Mouse (Mus musculus) forebrain, embryonic 12.5 days (tissue): ENCODE measurements around the gene Fen1. TPM values are rescaled to one million over a fixed set of nuclear protein-coding genes. Genes with fewer than 3 reads are reported as not detected.
"Not testable (repeated sequence)": the region's sequence is repeated elsewhere in the genome, so short reads cannot be mapped to it uniquely, and the experiment has no call there.

ENCODE experiments used
- ATAC-seq: fragments of 200-750 bp; cut with Nextera tagmentation; 2 replicates; pipeline ENCODE4 v1.8.0; 2017; ENCODE audit warnings: moderate TSS enrichment; ENCODE audit not compliant: low FRiP score
- H3K27ac ChIP-seq: fragments of 300-500 bp; sonication (generic); 2 replicates; pipeline ENCODE4 v1.5.1; 2016; ENCODE audit warnings: mild to moderate bottlenecking
- H3K27me3 ChIP-seq: fragments of 300-500 bp; sonication (generic); 2 replicates; pipeline ENCODE4 v1.6.1; 2016; ENCODE audit warnings: mild to moderate bottlenecking
- H3K36me3 ChIP-seq: fragments of 300-500 bp; sonication (generic); replicated peaks from 2 replicates; pipeline ENCODE4 v1.6.1; 2016; ENCODE audit warnings: mild to moderate bottlenecking
- H3K4me1 ChIP-seq: fragments of 300-500 bp; sonication (generic); 2 replicates; pipeline ENCODE4 v1.6.1; 2016
- H3K4me2 ChIP-seq: fragments of 300-500 bp; sonication (generic); 2 replicates; pipeline ENCODE4 v1.6.1; 2016; ENCODE audit warnings: mild to moderate bottlenecking, moderate library complexity
- H3K4me3 ChIP-seq: fragments of 300-500 bp; sonication (generic); replicated peaks from 2 replicates; pipeline ENCODE4 v1.5.1; 2016; ENCODE audit warnings: mild to moderate bottlenecking
- H3K9ac ChIP-seq: fragments of 300-500 bp; sonication (generic); 2 replicates; pipeline ENCODE4 v1.6.1; 2016; ENCODE audit warnings: mild to moderate bottlenecking
- H3K9me3 ChIP-seq: fragments of 300-500 bp; sonication (generic); 2 replicates; pipeline ENCODE4 v1.6.1; 2016
- WGBS: fragments of 180-500 bp; shearing (Covaris S2); methylation state at CpG from one replicate; pipeline ENCODE4 v1.1.7; 2016; 5-methylcytosine and 5-hydroxymethylcytosine counted together
- polyA plus RNA-seq: library from polyadenylated mRNA; unstranded; fragments of >200 nt; fragmentation: Nextera tagmentation; extraction: Ambion mirVana; gene quantifications from 2 replicates; pipeline ENCODE4 v1.2.1, GENCODE M21; 2016

Fen1 gene
- polyA plus RNA-seq, 1 experiment from 2014 or later = 130 TPM

- H3K9ac ChIP-seq = no peak overlapping the region
- no peaks in the 10 kb centered on the region for H3K9me3 ChIP-seq
- H3K4me2 ChIP-seq = no peak overlapping the region
- no peaks in the 10 kb centered on the region for H3K36me3 ChIP-seq
- no peaks in the 10 kb centered on the region for H3K27me3 ChIP-seq
- WGBS = 90% methylated on average over 5 of the region's 5 CpGs
- H3K4me3 ChIP-seq = no peak overlapping the region
- ATAC-seq = no peak
- no peaks in the 10 kb centered on the region for H3K4me1 ChIP-seq
- H3K27ac ChIP-seq = no peak overlapping the region
Observed at GRCm38 (mm10) chr19:10173116-10173718, 30.8 kb downstream of the Fen1 start.

DNA sequence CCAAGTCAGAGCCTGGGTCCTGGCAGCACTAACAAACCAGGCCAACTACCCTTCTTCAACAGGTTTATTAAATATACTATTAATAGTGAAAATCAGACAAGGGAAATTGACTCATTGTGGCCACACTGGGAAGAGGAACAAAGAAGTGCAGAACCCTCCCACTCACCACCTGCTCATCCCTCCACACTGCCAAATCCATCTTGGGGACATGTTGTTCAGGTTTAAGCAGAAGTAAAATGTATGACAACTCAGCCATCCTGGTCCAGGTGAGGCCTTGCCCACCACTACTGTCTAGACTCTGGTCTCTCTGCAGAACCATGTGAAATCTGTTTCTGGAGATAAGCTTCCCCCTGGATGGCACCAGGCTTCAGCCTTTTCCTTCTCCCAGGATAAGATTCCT is 32.1 kb downstream of the Fen1 start:
- H3K9ac ChIP-seq = no peak overlapping the region
- no peaks in the 10 kb centered on the region for H3K4me1 ChIP-seq
- no peak overlapping the region for H3K27ac ChIP-seq
- no peak overlapping the region for H3K4me3 ChIP-seq
- no peaks in the 10 kb centered on the region for H3K27me3 ChIP-seq
- H3K9me3 ChIP-seq = no peaks in the 10 kb centered on the region
- no peak overlapping the region for H3K4me2 ChIP-seq
- no peak for ATAC-seq
- H3K36me3 ChIP-seq = no peaks in the 10 kb centered on the region

- Histone ChIP-seq H3K27ac (no peak overlapping the region), H3K9me3 (no peaks in the 10 kb centered on the region), H3K9ac (no peak overlapping the region), H3K4me1 (no peaks in the 10 kb centered on the region), H3K36me3 (no peaks in the 10 kb centered on the region), H3K27me3 (no peaks in the 10 kb centered on the region), H3K4me2 (no peak overlapping the region), H3K4me3 (no peak overlapping the region)
- WGBS = 87% methylated on average over 7 of the region's 7 CpGs
- ATAC-seq = no peak
Observed at GRCm38 (mm10) chr19:10171359-10171758, 32.6 kb downstream of the Fen1 start.

GRCm38 (mm10) chr19:10170466-10170865 is 33.5 kb downstream of the Fen1 start:
- Histone ChIP-seq H3K27me3 (no peaks in the 10 kb centered on the region), H3K4me3 (no peak overlapping the region), H3K4me2 (no peak overlapping the region), H3K27ac (no peak overlapping the region), H3K36me3 (no peaks in the 10 kb centered on the region), H3K9me3 (no peaks in the 10 kb centered on the region), H3K9ac (no peak overlapping the region), H3K4me1 (no peaks in the 10 kb centered on the region)
- WGBS = 23% methylated on average over 1 of the region's 1 CpGs
- ATAC-seq = no peak

- 77% methylated on average over 3 of the region's 3 CpGs for WGBS
- not testable (repeated sequence) for H3K4me1 ChIP-seq, H3K36me3 ChIP-seq, H3K9ac ChIP-seq, H3K4me2 ChIP-seq, H3K4me3 ChIP-seq, H3K27ac ChIP-seq, H3K27me3 ChIP-seq, ATAC-seq, H3K9me3 ChIP-seq
Observed at GRCm38 (mm10) chr19:10169692-10170330, 34.2 kb downstream of the Fen1 start.

DNA sequence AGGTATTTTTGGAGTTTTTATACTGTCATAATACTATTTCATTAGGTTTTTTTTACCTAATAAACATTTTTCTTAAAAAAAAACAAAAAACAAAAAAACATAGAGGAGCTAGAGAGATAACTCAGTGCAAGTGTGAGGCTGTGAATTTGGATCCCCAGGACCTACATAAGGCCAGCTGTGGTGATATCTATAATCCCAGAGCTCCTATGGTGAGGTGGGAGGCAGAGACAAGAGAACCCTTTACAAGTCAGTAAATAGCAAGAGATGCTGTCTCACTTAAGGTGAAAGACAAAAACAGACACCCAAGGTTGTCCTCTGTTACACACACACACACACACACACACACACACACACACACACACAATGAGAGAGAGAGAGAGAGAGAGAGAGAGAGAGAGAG is 34.8 kb downstream of the Fen1 start:
- no peaks in the 10 kb centered on the region for H3K9me3 ChIP-seq
- no peak overlapping the region for H3K9ac ChIP-seq
- no peak for ATAC-seq
- no peaks in the 10 kb centered on the region for H3K36me3 ChIP-seq
- H3K27ac ChIP-seq = no peak overlapping the region
- no peaks in the 10 kb centered on the region for H3K27me3 ChIP-seq
- H3K4me1 ChIP-seq = no peaks in the 10 kb centered on the region
- no peak overlapping the region for H3K4me2 ChIP-seq
- no peak overlapping the region for H3K4me3 ChIP-seq

DNA sequence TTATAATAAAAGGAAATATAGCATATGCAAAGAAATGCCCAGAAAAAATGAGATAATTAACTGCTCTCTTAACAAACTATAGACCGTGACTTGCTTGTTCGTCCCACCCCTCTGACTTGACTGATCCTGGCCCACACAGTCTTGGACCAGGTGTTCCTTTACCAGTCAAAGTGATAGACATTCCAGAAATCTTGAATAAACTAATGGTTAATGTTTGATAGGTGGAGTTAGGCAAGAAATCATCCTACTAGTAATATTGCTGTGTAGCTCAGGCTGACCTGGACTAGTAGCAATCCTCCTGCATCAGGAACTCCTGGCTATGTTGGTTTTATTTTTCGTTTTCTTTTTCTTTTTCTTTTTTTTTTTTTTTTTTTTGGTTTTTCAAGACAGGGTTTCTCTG is 35.5 kb downstream of the Fen1 start:
- no peak overlapping the region for H3K4me2 ChIP-seq
- no peaks in the 10 kb centered on the region for H3K9me3 ChIP-seq
- no peaks in the 10 kb centered on the region for H3K4me1 ChIP-seq
- no peak for ATAC-seq
- no peak overlapping the region for H3K27ac ChIP-seq
- no peaks in the 10 kb centered on the region for H3K36me3 ChIP-seq
- 83% methylated on average over 3 of the region's 3 CpGs for WGBS
- no peak overlapping the region for H3K4me3 ChIP-seq
- no peak overlapping the region for H3K9ac ChIP-seq
- no peaks in the 10 kb centered on the region for H3K27me3 ChIP-seq

DNA sequence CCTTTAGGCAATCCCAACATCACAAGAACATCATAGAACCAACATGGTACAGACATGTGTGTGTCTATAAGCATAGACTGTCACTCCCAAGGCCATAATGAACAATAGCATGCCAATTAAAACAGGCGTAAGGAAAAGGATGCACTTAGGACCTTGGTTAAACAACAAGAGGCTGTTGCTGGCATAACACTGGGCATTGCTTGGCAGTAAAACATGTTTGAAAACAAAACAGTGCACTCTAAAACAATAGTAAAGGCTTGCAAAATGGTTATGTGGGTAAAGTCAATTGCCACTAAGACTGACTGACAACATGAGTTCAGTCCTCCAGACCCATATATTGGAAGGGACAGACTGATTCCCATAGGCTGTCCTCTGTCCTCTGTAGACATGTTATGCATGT is 36.0 kb downstream of the Fen1 start:
- no peak overlapping the region for H3K4me3 ChIP-seq
- 83% methylated on average over 1 of the region's 1 CpGs for WGBS

DNA sequence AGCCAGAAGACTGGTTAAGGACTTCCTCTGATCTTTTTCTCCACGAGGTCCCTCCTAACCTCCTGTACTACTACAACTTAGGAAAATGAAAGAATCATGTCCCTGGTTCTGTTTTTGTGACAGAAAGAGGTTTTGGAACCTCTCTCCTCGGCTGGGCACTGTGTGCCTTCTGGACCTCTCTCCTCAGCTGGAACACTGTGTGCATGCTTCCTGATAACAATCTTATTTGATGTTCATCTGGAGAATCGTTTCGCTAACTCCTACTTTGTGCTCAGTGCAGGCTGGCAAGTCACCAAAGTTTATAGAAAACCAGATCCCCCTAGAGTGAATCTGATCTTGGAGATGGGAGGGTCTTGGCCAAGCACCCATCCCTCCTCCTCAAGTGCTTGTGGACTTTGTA is 36.9 kb downstream of the Fen1 start:
- H3K4me2 ChIP-seq = no peak overlapping the region
- H3K9ac ChIP-seq = no peak overlapping the region
- no peak for ATAC-seq
- H3K4me1 ChIP-seq = no peaks in the 10 kb centered on the region
- H3K27ac ChIP-seq = no peak overlapping the region
- H3K36me3 ChIP-seq = no peaks in the 10 kb centered on the region
- 83% methylated on average over 4 of the region's 4 CpGs for WGBS
- no peaks in the 10 kb centered on the region for H3K9me3 ChIP-seq
- H3K27me3 ChIP-seq = no peaks in the 10 kb centered on the region
- H3K4me3 ChIP-seq = no peak overlapping the region

More for the DNA sequence above, 36.0 kb downstream of the Fen1 start:
- Histone ChIP-seq H3K9ac (no peak overlapping the region), H3K4me1 (no peaks in the 10 kb centered on the region), H3K9me3 (no peaks in the 10 kb centered on the region), H3K27ac (no peak overlapping the region), H3K4me2 (no peak overlapping the region), H3K36me3 (no peaks in the 10 kb centered on the region), H3K27me3 (no peaks in the 10 kb centered on the region)
- ATAC-seq = no peak

DNA sequence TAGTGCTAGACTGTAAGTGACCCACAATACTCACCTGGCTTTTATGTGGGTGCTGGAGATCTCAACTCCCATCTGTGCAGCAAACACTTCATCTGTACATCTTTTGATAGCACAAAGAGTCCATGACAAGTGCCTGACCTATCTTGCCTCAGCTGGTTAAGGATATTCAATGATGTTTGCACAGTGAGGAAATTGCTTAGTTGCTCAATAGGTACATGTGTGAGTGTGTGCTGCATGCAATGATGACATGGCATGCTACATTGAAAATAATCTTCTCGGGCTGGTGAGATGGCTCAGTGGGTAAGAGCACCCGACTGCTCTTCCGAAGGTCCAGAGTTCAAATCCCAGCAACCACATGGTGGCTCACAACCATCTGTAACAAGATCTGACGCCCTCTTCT is 38.0 kb downstream of the Fen1 start:
- WGBS = 84% methylated on average over 4 of the region's 4 CpGs

DNA sequence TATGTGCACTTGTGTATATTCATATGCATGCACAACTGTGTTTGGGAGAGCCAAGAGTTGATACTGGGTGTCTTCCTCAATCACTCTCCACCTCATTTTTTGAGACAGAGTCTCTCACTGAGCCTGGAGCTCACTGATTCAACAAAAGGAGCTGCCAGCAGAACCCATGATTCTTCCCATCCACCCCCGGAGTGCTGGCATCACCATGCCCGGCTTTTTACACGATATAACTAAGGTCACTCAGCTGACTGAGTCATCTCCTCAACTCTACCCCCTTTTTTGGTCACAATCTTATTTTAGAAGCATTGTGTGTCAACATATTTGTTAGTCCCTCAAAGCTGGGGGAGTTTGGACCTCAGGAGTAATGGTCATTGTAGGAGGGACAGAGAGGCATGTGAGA is 40.1 kb downstream of the Fen1 start:
- 83% methylated on average over 3 of the region's 3 CpGs for WGBS
- H3K36me3 ChIP-seq = no peaks in the 10 kb centered on the region
- ATAC-seq = no peak

More for the DNA sequence above, 38.0 kb downstream of the Fen1 start:
- not testable (repeated sequence) for H3K4me1 ChIP-seq, H3K27me3 ChIP-seq, H3K36me3 ChIP-seq, H3K9me3 ChIP-seq, H3K4me2 ChIP-seq, H3K9ac ChIP-seq, ATAC-seq, H3K4me3 ChIP-seq, H3K27ac ChIP-seq

DNA sequence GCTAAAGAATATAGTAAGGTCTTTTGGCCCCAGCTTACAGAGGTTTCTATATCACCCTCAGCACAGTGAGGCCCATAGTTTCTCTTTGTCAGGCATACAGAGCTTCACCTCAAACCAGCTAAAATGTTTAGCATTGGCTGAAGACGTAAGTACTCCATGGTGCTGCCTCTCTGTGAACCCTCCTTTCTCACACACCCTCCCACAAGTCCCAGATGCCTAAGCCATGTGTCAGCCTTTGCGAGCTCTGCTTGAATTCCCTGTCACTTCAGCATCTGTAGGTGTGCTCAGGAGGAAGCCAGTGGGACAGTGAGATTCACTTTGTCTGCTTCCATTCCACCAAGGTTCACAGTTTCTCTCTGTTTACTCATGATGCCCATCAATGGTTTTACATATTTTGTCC is 46.2 kb downstream of the Fen1 start:
- no peak for ATAC-seq
- Histone ChIP-seq H3K4me2 (no peak overlapping the region), H3K9ac (no peak overlapping the region), H3K27me3 (0 out of 2 replicates have a peak, but pooled peaks cover 3% of the 10 kb centered on the region), H3K27ac (no peak overlapping the region), H3K9me3 (no peaks in the 10 kb centered on the region), H3K4me3 (no peak overlapping the region), H3K4me1 (no peaks in the 10 kb centered on the region), H3K36me3 (no peaks in the 10 kb centered on the region)
- 80% methylated on average over 2 of the region's 2 CpGs for WGBS

More for the DNA sequence above, 40.1 kb downstream of the Fen1 start:
- Histone ChIP-seq H3K4me1 (no peaks in the 10 kb centered on the region), H3K27me3 (no peaks in the 10 kb centered on the region), H3K4me3 (no peak overlapping the region), H3K9me3 (no peaks in the 10 kb centered on the region), H3K27ac (no peak overlapping the region), H3K9ac (no peak overlapping the region), H3K4me2 (no peak overlapping the region)

DNA sequence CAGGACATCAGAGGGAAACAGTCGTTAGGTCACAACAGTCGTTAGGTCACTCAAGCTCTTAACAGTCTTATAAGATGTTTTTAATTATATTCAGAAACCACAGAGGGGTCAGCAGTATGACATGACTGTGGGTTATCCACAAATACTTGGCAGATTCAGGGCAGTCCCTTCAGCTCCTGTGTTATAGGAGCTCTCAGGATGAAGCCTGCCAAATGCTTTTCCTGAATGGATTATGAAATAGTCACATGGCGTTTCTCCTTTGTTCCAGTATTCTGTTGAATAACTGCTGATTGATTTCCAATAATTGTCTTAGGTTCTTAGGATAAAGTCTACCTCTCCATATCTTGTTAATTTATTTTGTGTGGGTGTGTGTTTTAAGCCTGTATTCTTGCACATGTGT is 54.8 kb downstream of the Fen1 start:
- 65% methylated on average over 3 of the region's 3 CpGs for WGBS
- Histone ChIP-seq H3K9me3 (no peaks in the 10 kb centered on the region), H3K27me3 (0 out of 2 replicates have a peak, but pooled peaks cover 3% of the 10 kb centered on the region), H3K4me2 (no peak overlapping the region), H3K4me3 (no peak overlapping the region), H3K36me3 (no peaks in the 10 kb centered on the region), H3K9ac (no peak overlapping the region), H3K4me1 (peaks cover 8% of the 10 kb centered on the region), H3K27ac (no peak overlapping the region)
- ATAC-seq = no peak
